Mouse (Mus musculus): ENCODE data around the gene Olfr1274-ps.
"Not testable (repeated sequence)": the region's sequence is repeated elsewhere in the genome, so short reads cannot be mapped to it uniquely, and the experiment has no call there.

GRCm38 (mm10) chr2:90351047-90351446, 47.4 kb upstream of the Olfr1274-ps start:
- not testable (repeated sequence) for TF ChIP-seq POLR2A (IDR thresholded peaks at IDR 0.05; ENCODE audit: low read depth, low read length); CTCF (conservative IDR thresholded peaks at IDR 0.05; ENCODE audit: insufficient read depth, insufficient read length, low read depth, low read length)

Measured in kidney, adult 2 months (tissue).